Mouse (Mus musculus) heart, adult 2 months (tissue): ENCODE measurements at regions not wholly inside any gene's neighbourhood (a gene's known extent, or its start where the extent isn't known, plus 50 kb on each side); places are given as distances from the start of the nearest gene placed in this dataset.

Experiments
- CTCF ChIP-seq: fragments of 200-600 bp; IDR thresholded peaks from 2 replicates; pipeline ENCODE4 v1.8.1; 2022; ENCODE audit warnings: antibody characterized with exemption, mild to moderate bottlenecking, moderate library complexity
- POLR2A ChIP-seq: fragments of 200-500 bp; IDR thresholded peaks from 2 replicates; pipeline ENCODE4 v1.6.1; 2011; ENCODE audit warnings: mild to moderate bottlenecking, low read depth, low read length, control low read depth; ENCODE audit not compliant: insufficient read depth

DNA sequence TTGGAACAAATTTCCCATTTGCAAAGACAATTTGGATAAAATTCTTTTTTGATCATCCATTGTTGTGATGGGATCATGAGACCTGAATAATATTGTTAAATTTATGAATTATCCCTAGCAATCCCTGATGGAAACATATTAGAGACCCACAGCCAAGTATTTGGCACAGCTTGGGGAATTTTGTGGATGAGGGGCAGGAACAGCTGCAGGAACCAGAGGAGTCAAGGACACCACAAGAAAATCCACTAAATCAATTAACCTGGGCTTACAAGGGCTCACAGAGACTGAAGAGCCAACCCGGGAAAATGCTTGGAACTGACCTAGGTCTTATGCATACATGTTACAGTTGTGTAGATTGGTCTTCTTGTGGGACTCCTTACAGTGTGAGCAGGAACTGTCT is 311.6 kb upstream of the Robo2 start:
- TF ChIP-seq CTCF = no peak
- no peak for TF ChIP-seq POLR2A
